Mouse (Mus musculus) liver, postnatal 0 days (tissue): ENCODE results near the gene Cryz.

ENCODE experiments used
- CTCF ChIP-seq: sonication (generic); IDR thresholded peaks from 2 replicates; pipeline ENCODE4 v1.5.1; 2016; ENCODE audit warnings: antibody characterized with exemption, low read depth
- EP300 ChIP-seq: IDR thresholded peaks from 2 replicates; pipeline ENCODE4 v1.6.1; 2016; ENCODE audit warnings: antibody characterized with exemption, low read depth, mild to moderate bottlenecking

GRCm38 (mm10) chr3:154670584-154670983 is 74.1 kb downstream of the Cryz start:
- TF ChIP-seq CTCF (no peak), EP300 (no peak)
